Mouse (Mus musculus) 3134 (cell line): ENCODE data around the gene Gga2.

Source experiments
- DNase-seq: peaks from one replicate; pipeline ENCODE4 v3.0.0-alpha.2; 2011; ENCODE audit warnings: low spot score; ENCODE audit not compliant: insufficient read length; ENCODE audit errors: extremely low read depth

Gene Gga2

DNA sequence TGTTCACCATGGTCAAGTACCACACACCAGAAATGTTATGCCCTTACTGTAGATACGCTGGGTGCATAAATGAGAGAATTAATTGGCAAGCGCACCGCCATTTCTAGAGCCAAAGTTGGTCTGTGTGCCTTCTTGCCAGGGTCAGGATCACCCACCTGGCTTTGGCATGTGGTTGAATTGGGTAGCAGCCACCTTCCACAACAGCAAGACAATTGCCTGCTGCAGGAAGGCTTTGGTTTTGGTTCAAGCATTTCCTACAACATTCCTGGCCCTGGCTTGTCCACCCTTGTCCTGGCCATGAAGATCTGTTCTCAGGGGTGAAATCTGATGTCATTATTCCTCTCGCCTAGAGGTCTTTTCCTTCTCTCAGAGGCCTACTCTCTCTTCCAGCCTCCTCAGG lies 8.7 kb downstream of the Gga2 start:
- no peak for DNase-seq

DNA sequence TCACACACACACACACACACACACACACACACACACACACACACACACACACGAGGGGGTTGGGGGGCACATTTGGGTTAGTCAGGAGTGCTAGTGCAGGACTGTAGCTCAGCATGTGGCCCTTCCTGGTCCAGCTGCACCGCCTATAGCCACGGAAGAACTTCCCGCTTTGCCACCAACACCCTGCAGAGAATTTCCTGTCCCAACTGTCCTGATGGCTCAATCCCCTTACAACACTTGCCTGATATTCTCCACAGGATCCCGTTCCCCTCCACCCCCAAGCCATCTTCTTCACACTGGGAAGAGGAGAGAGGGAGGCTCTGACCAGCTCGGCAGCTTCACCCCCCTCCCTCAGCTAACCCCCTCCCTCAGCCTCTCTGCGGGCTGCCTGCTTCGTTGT lies 20.6 kb downstream of the Gga2 start:
- DNase-seq, result no peak

DNA sequence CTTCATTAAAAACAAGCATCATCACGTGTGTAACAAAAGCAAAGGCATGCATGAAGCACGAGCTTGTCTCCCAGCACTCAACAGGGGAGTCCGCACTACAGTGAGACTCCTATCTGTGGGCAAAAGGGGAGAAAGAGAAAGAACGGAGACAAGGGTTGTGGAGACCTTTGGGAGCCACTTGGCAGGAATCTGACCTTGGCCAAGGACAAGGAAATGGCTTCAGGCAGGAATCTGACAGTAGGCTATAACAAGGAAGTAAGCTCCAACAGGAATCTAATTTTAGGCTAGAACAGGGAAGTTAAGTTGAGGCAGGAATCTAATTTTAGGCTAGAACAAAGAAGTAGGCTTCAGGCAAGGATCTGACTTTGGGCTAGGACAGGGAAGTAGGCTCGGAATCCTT lies 25.1 kb downstream of the Gga2 start:
- no peak for DNase-seq

DNA sequence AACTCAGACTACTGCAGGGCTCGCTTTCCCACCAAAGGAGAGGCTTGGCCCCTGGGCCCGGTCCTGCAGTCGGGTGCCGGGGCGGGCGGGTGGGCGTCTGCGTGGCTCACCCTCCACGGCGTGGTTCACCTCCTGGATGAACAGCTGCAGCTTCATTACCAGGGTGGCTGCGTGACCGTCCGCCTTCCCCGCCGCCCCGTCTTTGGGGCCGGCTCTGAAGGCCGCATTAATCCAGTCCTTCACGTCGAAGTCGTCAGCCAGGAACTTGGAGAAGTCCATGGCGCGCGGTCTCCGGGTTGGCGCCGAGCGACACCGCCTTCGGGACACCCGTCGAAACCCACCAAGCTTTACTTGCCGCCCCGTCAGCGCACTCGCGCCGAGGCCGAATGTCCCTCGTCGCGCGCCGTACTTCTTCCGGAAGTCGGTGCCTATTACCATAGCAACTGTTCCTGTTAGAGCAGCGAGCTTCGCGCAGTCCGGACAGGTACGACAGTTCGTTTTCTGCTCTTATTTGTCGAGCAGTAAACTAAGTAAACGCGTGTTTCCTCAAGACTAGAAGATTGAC lies 39.6 kb downstream of the Gga2 start, which contains the start of gene Cog7:
Gene Cog7, minus strand, starts transcription at position 405 of the 565 bp plus-strand sequence.
- peak; percentile 92 for DNase-seq

DNA sequence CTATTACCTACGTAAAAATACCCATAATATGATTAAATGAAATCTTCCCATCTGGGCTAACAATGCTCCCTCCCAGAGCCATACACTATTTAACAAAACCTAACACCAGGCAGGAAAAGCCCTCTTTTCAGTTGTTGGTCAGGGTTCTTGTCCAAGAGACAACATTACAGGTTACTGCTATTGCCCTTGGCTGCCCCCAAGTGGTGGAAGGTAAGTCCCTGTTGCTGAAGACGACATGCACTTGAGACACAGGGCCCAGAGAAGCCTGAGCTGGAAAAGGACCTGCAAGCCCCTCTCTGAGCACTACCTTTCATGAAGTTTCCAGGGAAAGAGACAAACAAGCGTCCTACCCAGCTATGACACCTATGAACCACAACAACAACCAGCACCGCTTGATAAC lies 46.0 kb downstream of the Gga2 start:
- no peak for DNase-seq

DNA sequence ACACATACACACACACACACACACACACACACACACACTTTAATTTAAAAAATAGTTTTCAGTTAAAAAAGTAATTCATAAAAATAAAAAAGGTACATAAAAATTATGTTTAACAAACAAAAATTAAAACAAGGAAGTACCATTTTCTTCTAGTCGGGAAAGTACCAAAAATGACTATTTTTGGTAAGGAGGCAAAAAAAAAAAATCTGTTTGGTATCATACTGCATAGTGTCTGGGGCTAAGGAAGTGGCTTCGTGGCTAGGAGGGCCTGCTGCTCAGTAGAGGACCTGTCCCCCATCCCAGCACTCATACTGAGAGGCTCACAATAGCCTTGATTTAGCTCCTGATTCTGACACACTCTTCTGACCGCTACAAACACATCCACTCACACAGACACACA lies 49.3 kb downstream of the Gga2 start:
- no peak for DNase-seq

DNA sequence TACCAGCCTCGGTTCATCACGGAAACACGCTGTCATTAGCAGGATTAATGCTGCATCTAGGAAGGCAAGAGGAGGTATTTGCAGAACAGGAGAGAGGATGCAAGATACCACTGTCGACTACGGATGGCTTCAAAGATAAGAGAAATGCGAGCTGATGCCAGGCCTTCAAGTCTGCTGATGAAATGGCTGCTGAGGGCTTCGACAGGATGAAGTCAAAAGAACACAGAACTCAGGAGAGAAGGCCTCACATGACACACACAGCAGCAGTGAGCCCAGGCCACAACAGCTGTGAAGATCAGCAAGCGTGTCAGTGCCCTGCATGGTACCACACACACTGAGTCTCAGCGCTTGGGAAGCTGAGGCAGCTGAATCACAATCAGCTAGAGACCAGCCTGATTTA lies 50.8 kb downstream of the Gga2 start:
- DNase-seq, result no peak

DNA sequence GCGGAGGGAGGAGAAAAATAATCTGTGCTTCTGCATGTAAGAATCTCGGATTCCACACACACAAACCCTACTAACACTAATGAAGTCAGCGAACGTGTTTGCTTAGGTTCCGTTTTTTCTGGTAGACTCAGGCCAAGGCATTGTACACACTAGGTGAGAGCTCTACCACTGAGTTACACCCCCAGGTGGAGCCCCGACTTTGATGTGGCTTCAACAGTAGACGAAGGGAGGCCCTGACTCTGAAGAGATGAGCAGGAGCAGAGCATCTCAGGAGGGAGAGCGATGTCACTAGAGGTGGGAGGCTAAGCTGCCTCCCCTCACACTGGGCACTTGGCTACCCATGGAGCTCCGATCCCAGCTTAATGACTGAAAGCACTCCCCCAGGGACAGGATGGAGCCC lies 52.2 kb downstream of the Gga2 start:
- DNase-seq, result no peak

DNA sequence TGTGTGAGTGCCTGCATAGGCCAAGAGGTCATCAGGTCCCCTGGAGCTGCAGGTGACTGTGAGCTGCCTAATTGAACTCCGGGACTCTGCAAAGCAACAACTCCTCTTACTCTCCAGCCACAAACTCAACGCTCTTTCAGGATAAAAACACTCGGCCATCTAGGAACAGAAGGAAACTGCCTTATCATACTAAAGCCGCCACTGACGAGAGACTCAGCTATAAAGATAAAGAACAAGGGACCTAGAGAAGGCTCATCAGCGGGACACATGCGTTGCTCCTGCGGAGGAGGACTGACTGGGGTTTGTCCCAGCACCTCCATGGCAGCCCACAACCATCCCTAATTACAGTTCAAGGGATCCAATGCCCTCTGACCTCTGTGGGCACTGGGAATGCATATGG lies 52.8 kb downstream of the Gga2 start:
- no peak for DNase-seq

DNA sequence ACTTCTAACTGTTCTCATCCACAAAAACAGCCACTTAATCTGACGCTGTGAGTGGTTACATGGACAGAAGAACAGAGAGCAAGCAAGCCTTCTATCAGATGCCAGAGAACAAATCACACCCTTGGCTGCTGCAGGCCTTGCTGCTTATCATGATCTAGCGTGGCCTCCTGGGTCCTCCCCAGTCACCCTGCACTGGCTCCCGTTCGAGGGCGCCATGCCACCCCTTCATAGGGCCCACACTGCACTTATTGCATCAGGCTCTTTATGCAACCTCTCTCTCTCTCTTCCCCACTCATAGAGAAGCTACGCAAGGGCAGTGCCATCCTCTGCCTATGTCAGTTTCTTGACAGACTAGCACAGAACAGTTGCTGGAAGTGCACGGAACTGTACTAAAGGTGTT lies 54.9 kb downstream of the Gga2 start:
- DNase-seq, result no peak

DNA sequence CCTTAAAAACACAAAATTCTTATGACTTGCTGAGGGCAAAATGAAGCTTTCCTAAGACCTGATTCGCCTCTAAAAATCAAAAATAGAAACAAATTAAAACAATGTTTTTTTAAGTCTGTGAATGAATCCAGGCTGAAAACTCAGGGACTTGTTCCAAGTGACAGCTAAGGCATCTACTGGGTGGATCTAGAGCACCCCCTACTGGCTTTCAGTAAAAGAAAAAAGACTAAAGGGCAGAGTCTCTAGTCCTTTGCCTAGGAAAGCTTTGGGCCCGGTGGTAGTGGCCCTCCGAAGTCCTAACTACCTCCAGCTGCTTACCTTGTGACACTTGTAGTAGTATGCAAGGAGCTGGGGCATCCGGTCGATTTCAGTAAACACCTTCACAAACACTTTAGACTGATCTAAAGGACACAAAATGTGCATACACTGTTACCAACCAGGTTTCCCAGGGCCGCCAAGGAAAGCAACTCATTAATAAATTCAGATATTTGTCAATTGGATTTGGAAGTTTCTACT lies 57.1 kb downstream of the Gga2 start:
- no peak for DNase-seq

DNA sequence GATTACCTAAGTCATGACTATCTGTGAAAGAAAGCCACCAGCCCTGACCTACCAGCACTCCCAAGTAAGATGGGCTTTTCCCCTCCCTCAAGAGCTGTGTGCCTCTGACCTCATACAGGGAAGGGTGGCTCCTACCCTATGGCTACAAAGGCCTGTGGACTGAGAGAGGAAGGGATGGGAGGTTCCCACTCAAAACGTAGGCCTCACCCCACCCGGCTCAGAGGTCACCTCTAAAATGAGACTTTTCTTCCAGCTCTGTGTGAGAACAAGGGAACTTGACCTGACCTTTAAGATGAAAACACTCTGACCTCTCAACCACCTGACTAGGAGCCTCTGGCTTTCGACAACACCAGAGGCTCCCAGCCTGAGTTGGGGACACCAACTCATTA lies 58.5 kb downstream of the Gga2 start:
- DNase-seq, result no peak

DNA sequence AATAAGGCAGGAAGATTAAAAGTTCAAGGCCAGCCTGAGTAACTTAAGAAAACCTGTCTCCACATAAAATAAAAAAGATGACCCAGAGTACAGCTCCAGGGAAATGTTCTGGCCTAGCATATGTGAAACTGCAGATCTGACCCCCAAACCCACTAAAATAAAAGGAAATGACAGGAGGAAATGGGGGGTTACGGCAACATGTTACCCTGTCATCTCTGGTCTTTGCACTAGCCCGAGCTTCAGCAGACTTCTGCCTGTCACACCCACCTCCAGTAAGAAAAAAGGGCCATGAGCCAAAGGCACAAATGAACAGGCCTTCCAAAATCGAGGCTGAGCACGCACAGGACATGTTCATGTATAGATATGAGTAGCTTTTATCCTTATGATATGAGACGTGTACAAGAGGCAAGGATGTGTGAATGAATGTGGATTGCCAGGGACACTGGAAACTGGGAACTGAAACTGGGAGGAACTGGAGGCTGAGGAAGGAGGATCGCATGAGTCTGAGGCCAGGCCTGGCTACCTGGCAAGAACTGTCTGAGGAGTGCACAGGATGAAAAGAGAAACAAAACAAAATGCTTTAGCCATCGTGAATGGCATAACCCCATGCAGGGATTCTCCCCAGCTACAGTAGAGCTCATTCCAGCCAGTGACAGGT lies 59.0 kb downstream of the Gga2 start:
- no peak for DNase-seq

DNA sequence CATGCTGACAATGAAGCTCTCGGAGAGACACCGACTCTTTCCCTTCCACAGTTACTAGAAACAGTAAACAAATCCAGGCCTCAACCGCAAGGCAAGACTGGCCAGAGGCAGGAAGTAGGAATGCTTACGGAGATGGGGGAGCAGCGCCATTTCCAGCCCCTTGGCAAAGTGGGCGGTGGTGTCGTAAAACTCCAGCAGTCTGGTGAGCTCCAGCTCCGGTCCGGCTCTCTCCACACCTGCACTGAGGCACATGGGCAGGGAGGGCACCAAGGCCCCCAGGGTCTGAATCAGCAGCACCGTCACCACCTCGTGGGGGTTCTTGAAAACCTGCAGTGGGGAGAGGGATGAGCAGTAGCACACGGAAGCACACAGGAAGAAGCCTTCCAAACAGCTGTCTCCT lies 65.2 kb downstream of the Gga2 start:
- DNase-seq, result no peak

DNA sequence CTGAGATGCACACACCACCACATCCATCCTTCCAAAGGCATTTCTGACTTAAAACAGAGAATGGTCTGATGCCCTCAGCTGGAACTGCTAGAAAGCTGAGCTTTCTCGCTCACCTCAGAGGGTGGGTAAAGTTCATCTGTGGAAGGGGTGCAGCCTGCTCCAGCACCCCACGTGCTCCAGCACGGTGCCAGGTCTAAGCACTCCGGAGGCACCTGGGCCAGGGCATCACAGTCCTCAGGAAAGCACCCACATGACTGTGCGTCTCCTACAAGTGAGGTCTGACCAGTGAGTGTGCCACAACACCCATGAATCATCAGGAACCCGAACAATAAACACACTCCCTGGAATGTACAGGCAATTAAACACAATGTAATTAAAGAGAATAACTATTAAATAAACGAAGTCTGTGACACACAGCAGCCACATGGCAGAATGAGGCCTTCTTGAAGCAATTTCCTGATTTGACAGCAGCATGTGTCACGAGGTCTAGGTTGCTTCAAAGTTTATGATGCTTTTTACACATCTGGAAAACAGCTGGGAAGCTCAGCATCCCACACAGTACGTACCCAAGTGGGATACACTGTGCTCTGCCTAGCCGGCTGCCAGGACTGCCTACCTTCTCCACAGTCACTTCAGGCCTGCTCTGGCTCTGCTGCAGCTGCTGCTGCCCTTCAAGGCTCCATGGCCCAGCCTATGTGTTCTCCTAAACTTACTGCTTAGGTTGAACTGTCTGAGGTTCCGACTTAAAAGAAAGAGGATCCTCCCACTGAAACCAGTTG lies 65.9 kb downstream of the Gga2 start:
- DNase-seq, result no peak

DNA sequence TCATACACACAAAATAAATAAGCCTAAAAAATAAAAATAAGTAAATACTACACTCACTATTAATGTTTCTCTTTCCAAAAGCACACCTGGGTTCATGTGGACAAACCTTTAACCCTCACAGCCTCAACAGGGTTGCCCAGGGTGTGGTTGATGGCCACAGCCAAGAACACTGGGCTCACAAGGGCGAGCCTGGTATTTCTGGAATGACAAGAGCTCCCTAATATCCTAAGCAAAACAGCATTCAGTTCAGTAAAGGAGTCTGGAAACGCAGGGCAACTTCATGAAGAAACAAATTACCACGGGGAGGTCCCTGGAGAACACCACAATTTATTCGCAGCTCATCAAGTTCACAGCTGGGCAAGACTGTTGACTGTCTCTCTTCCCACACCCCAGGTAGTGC lies 73.5 kb downstream of the Gga2 start:
- no peak for DNase-seq

DNA sequence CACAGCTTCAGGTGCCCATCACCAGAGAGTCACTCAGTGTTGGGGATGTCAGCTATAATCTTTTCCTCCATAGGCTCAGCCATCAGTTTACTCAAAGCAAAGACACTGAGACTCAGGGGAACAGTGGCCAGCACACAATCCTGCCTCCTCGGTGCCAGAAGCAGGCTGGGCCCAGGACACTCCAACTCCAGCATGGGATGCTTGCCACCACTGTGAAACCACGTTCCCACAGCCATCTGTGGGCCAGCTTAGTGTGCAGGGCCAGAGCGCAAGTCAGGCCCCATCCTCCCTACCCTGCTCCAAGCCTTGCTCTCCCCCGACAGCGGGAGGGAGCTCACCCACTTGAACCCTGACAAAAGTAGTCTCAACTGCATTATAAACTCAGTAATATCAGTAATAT lies 74.8 kb downstream of the Gga2 start:
- no peak for DNase-seq

DNA sequence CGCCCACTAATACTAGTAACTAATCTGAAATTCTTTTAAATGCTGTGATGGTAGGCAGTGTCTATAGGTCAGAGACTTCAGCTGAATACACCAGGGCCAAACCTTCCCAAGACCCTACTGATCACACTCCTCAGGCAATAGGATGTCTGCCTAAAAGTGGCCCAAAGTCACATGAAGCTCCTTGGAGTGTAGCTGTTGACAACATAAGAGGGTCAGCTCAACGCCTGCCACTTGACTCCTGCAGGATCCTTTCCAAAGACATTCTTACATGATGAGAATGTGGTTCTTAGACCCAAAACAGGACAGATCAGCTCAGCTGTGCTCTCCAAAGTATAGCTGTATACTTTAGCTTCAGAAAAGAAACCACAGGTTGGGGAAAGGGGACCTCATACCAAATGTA lies 78.7 kb downstream of the Gga2 start:
- DNase-seq, result no peak

DNA sequence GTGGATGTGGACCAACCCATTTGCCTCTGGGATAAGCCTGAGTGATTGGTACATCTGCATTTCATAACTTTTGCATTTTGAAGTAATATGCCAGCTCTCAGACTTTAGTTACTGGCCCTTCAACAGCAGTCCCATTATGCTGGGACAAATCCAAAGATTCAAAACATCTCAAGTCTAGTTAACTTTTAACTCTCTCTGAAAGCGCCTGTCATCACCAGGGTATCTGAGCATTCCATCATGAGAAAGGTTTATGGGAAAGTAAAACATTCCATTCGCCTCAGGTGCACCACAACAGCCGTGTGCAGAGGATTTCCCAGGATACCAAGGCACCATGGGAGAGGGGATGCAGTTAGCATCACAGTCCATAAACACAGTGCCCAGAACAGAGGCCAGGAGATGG lies 79.4 kb downstream of the Gga2 start:
- DNase-seq, result no peak

DNA sequence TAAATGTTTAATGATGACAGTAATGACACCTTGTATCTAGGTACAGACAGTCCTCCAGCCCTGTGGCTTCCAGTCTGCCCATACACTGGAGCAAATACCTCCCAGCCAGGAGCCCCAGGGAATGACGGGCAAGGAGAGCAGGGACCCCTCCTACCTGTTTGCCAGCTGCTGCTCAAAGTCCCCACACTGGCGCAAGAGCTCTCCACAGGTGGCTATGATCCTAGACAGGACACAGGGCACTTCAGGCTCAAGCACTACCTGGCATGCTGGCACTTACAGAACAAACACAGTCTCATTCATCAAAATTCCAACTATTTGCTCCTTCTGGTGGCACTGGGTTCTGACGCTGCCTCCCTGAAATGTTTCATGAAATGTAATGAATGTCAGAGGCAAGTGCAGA lies 80.0 kb downstream of the Gga2 start:
- DNase-seq, result no peak

DNA sequence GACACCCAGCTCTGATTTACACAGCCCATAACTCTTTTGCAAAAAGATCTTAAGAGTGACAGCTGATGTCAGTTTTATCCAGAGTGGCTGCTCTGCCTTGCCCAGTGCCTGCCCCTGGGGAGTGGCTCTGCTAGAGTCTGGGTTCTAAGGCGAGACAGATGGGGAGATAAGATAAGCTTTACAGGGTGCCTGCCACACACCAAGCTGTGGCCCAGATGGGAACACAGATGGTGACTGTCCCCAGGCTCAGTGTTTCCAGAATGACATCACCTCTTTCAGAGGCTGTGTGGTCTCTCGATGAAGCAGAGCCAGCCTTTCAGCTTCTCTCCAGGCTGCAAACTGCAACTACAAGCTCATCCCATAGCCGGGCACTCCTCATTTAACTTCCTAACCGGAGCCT lies 81.3 kb downstream of the Gga2 start:
- no peak for DNase-seq

DNA sequence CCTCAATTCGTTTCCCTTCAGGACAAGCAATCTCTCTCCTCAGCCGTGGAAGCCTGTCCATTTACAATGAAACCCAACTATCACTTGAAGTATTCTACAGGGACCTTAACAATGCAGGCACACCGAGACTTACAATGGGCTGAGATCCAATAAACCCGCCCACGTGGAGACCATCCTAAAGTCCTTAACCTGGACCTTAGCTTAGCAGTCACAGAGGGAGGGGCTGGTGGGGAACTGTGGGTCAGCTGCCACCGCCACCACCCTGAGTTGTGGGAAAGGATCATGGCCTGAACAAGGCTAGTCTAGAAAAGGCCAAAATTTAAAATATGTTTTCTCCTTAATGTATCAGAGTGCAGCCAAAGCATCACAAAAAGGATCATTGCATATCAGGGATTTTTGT lies 81.8 kb downstream of the Gga2 start:
- no peak for DNase-seq
